10 mouse cellular contexts compared by ENCODE assay signal in genomic region chr3:59321278-59321876, GRCm38 (mm10). TPM values are rescaled to one million over a fixed set of nuclear protein-coding genes. Genes with fewer than 3 reads are reported as not detected.
A peak's percentile ranks its signal among the peaks of the same experiment; 100 is the strongest.
DNase-seq lines count a peak whose midpoint lies in the region; ATAC-seq and TF ChIP-seq lines count a peak whose summit lies in the region.
"Had no signal": no experiment of that assay in that cellular context is flagged by ENCODE, and none has a peak within 500 bp of the region (broad histone marks: within the 10 kb centered on the region; RNA-seq: fewer than 3 reads in every experiment).

No protein-coding gene starts in this region.

- H3K27me3 ChIP-seq in heart, adult 2 months (ENCODE audit: control insufficient read depth, insufficient read depth, low read length): no peaks in the 10 kb centered on the region
- no peaks in the 10 kb centered on the region for H3K27me3 ChIP-seq in heart, embryonic 12.5 days (replicated peaks)
- H3K27me3 ChIP-seq: heart, embryonic 13.5 days; neural tube, embryonic 13.5 days had no signal

- H3K9ac ChIP-seq in heart, adult 2 months (ENCODE audit: low read depth, low read length): no peak overlapping the region
- H3K9ac ChIP-seq in heart, embryonic 12.5 days: no peak overlapping the region
- H3K9ac ChIP-seq: heart, embryonic 13.5 days; neural tube, embryonic 13.5 days had no signal

- DNase-seq in heart, adult 2 months: peak; percentile 19 to 49
- peak; percentile 10 for DNase-seq in MEL-GATA-1-ER (ENCODE audit: extremely low read depth, low read depth)
- peak; percentile 57 for DNase-seq in cerebellum, adult 8-10 months
- peak; percentile 43 to 70 for DNase-seq in frontal cortex, postnatal 36 days (ENCODE audit: low spot score in 2 of 2)
- DNase-seq in kidney, postnatal 14 days: peak; percentile 52
- peak; percentile 70 for DNase-seq in right cerebral cortex, postnatal 14 days

- no peak for TF ChIP-seq EP300 in heart, adult 2 months (IDR thresholded peaks at IDR 0.05; ENCODE audit: insufficient read depth, low read depth, low read length)

- no peaks in the 10 kb centered on the region for H3K79me2 ChIP-seq in heart, adult 2 months (replicated peaks; ENCODE audit: control insufficient read depth, insufficient read depth, low read length)

- ATAC-seq in heart, embryonic 12.5 days (ENCODE audit: insufficient number of reproducible peaks, low FRiP score): no peak
- ATAC-seq in megakaryocyte, adult 5-6 weeks (ENCODE audit: poor library complexity, severe bottlenecking): peak; percentile 93

- TF ChIP-seq CTCF in heart, adult 2 months (IDR thresholded peaks at IDR 0.05): peak; percentile 85

- H3K4me3 ChIP-seq in heart, adult 2 months: no peak overlapping the region
- no peak overlapping the region for H3K4me3 ChIP-seq in heart, embryonic 12.5 days
- H3K4me3 ChIP-seq: heart, embryonic 13.5 days; neural tube, embryonic 13.5 days had no signal

- H3K9me3 ChIP-seq in heart, embryonic 12.5 days (replicated peaks): no peaks in the 10 kb centered on the region
- H3K9me3 ChIP-seq: heart, embryonic 13.5 days; neural tube, embryonic 13.5 days had no signal

- intact Hi-C loops in heart, adult 2 months (cut with DNase I): loop anchor here (10.0 kb wide), 1 partner anchor 423 kb away; no protein-coding TSS in a partner anchor

- TF ChIP-seq POLR2A in heart, adult 2 months (IDR thresholded peaks at IDR 0.05; ENCODE audit: insufficient read depth, low read depth, low read length): no peak

- H3K27ac ChIP-seq in heart, adult 2 months: no peak overlapping the region
- no peak overlapping the region for H3K27ac ChIP-seq in heart, embryonic 12.5 days (ENCODE audit: poor library complexity, severe bottlenecking)
- H3K27ac ChIP-seq: heart, embryonic 13.5 days; neural tube, embryonic 13.5 days had no signal

- WGBS in heart, adult 2 months: 44% methylated on average over 7 of the region's 7 CpGs
- 44% methylated on average over 7 of the region's 7 CpGs for WGBS in heart, embryonic 12.5 days

- no peaks in the 10 kb centered on the region for H3K36me3 ChIP-seq in heart, adult 2 months (ENCODE audit: control insufficient read depth, insufficient read depth, low read length)
- peaks cover 29% of the 10 kb centered on the region for H3K36me3 ChIP-seq in heart, embryonic 12.5 days

- no peak overlapping the region for H3K4me2 ChIP-seq in heart, embryonic 12.5 days
- H3K4me2 ChIP-seq: heart, embryonic 13.5 days; neural tube, embryonic 13.5 days had no signal

- H3K4me1 ChIP-seq in heart, adult 2 months (ENCODE audit: control insufficient read depth, insufficient read depth, low read length): no peaks in the 10 kb centered on the region
- H3K4me1 ChIP-seq in heart, embryonic 12.5 days (replicated peaks): no peaks in the 10 kb centered on the region
- H3K4me1 ChIP-seq: heart, embryonic 13.5 days; neural tube, embryonic 13.5 days had no signal

RNA-seq across cellular contexts. Expression of gene Igsf10, which starts 22.8 kb away (rescaled TPM):
- 1 to 10 TPM; 1.2 to 2.4 TPM for total RNA-seq in heart, adult 2 months (2021)
- 0.68 and 1.3 TPM in 2 replicates for polyA plus RNA-seq in heart, adult 2 months (2012; rRNA removed)
- 2.1 and 2.4 TPM in 2 replicates for polyA plus RNA-seq in heart, embryonic 12.5 days (2016; fragmentation: Nextera tagmentation; extraction: Ambion mirVana)
- total RNA-seq in megakaryocyte, adult 5-6 weeks (2015): 0.22 and 0.36 TPM in 2 replicates
- not detected in 2 replicates for total RNA-seq in megakaryocyte, adult 5-6 weeks (2017)

RNA-seq across cellular contexts. Expression of gene P2ry12, which starts 58.7 kb away (rescaled TPM):
- total RNA-seq in heart, adult 2 months (2021): 1 to 10 TPM; 2.0 to 6.4 TPM
- 4.1 and 5.2 TPM in 2 replicates for polyA plus RNA-seq in heart, adult 2 months (2012; rRNA removed)
- polyA plus RNA-seq in heart, embryonic 12.5 days (2016; fragmentation: Nextera tagmentation; extraction: Ambion mirVana): 1.5 and 2.1 TPM in 2 replicates
- total RNA-seq in megakaryocyte, adult 5-6 weeks (2015): 3.5 and 5.0 TPM in 2 replicates
- 2.6 and 4.2 TPM in 2 replicates for total RNA-seq in megakaryocyte, adult 5-6 weeks (2017)

Comparison
In these comparisons a context has a peak if more than half of its experiments do, and no peak if none do; other contexts are left out.
1. DNase-seq: peak in every context shown above with its lines; median percentile 70 in right cerebral cortex, postnatal 14 days; 57 in cerebellum, adult 8-10 months; 56 in frontal cortex, postnatal 36 days; 52 in kidney, postnatal 14 days; 34 in heart, adult 2 months; 10 in MEL-GATA-1-ER.